ENCODE assay signal across 1 mouse cellular context in the genomic region with DNA sequence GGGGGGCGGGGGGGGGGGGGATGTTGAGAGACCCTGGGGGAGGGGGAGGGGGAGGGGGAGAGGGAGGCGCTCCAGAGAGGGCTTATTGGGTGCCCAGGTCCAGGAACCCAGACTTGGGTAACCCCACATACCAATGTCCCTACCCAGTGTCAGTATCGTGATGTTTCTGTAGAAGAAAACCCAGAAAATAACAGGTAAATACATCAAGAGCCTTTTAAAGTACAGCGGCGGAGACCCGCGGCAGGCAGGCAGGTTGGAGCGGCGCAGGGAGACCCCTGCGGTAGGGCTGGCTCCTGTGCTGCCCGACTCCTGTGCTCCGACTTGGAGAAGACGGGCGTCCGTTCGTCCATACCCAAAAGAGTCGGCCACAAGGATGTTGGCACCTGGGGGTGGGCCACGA.
TF ChIP-seq lines count a peak whose summit lies in the region.

No protein-coding gene starts in this region.

TF ChIP-seq in CH12.LX, 34 proteins besides CTCF, POLR2A, EP300 and RAD21 (continued from another document):
- no peak for TF ChIP-seq MYC (IDR thresholded peaks at IDR 0.05; ENCODE audit: low read depth, low read length)
TF ChIP-seq in CH12.LX: peak in this region for 0.
